Mouse (Mus musculus): Measurements from ENCODE around the gene Gyg. TPM values are rescaled to one million over a fixed set of nuclear protein-coding genes. Genes with fewer than 3 reads are reported as not detected.
"Not testable (repeated sequence)": the region's sequence is repeated elsewhere in the genome, so short reads cannot be mapped to it uniquely, and the experiment has no call there.

Gene Gyg
- total and polyA plus RNA-seq, 2 experiments from 2014 or later = 39.9 to 84.9 TPM

DNA sequence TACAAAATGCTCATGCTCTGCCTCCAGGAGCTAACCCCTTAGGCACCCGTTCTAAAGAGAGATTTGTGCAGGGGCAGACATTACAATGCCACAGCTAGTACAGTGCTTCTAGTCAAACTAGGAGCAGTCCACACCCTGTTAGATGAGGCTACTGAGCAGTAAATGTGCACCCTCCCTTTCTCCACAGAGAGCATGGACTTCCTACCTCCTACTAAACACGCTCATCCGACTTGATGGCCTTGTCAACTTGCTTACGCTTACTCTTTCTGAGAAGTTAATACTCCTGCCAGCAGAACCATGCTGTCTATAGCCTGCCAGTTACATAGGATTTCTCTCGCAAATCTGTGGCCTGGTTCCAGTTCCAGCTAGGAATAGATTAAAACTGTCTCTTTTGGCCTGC, 29.5 kb downstream of the Gyg start:
- Histone ChIP-seq H3K9me3 (ENCODE audit: low read length) (no peaks in the 10 kb centered on the region), H3K27me3 (ENCODE audit: insufficient read depth, low read length) (no peaks in the 10 kb centered on the region), H3K4me3 (ENCODE audit: low read length) (no peak overlapping the region), H3K4me2 (ENCODE audit: low read depth, low read length) (no peak overlapping the region), H3K4me1 (ENCODE audit: insufficient read depth, low read length) (no peaks in the 10 kb centered on the region), H3K36me3 (ENCODE audit: insufficient read depth, low read length) (peaks cover 5% of the 10 kb centered on the region; the same call in 1 of the 2 replicates), H3K27ac (no peak overlapping the region), H3K9ac (replicated peaks; ENCODE audit: low read length) (no peak overlapping the region)
- WGBS = 78% methylated on average over 5 of the region's 5 CpGs
- no peak for DNase-seq (ENCODE audit: low spot score)
- no peak for TF ChIP-seq CTCF (IDR thresholded peaks at IDR 0.05; ENCODE audit: low read depth)
- no peak for ATAC-seq

DNA sequence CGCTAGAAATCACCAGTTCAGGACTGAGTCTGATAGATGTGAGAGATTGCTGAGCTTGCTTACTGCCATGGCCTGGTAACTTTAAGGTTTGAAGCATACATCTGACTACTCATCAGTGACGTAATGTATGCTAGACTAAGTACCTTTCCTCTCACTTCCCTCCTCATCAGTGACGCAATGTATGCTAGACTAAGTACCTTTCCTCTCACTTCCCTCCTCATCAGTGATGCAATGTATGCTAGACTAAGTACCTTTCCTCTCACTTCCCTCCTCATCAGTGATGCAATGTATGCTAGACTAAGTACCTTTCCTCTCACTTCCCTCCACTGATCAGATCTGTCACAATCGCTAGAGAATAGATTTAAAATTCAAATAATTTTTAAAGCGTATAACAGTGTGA, 33.5 kb downstream of the Gyg start:
- not testable (repeated sequence) for ATAC-seq; DNase-seq (ENCODE audit: low spot score); H3K9me3 ChIP-seq (ENCODE audit: low read length); H3K4me2 ChIP-seq (ENCODE audit: low read depth, low read length); H3K27ac ChIP-seq; H3K4me3 ChIP-seq (ENCODE audit: low read length); H3K9ac ChIP-seq (replicated peaks; ENCODE audit: low read length); H3K27me3 ChIP-seq (ENCODE audit: insufficient read depth, low read length); H3K4me1 ChIP-seq (ENCODE audit: insufficient read depth, low read length); H3K36me3 ChIP-seq (ENCODE audit: insufficient read depth, low read length)
- 96% methylated on average over 5 of the region's 5 CpGs for WGBS

DNA sequence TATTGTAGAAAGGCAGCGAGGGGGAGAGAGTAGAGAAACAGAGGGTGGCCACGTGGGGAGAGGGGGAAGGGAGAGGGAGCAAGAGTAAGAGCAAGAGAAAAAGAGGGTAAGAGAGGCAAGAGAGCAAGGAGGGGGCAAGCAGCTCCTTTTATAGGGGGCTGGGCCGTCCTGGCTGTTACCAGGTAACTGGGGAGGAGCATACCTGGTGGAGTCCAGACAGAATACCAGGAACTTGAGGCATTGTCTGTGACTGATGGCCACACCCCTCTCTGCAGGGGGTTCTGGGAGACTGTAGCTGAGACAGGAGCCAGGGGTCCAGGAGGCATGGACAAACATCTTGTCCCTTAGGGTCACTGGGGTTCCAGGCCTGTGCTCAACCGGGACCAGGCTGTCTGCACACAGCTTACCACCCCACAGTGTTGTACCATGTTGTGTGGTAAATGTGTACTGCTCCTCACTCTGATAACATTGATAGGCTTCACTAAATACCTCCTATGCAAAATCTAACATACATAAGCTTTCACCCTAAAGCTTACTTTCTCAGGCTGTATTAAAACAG, 35.4 kb downstream of the Gyg start:
- Histone ChIP-seq H3K9ac (replicated peaks; ENCODE audit: low read length) (no peak overlapping the region), H3K36me3 (ENCODE audit: insufficient read depth, low read length) (peaks cover 5% of the 10 kb centered on the region; the same call in 1 of the 2 replicates), H3K27me3 (ENCODE audit: insufficient read depth, low read length) (no peaks in the 10 kb centered on the region), H3K4me3 (ENCODE audit: low read length) (no peak overlapping the region), H3K27ac (no peak overlapping the region), H3K4me2 (ENCODE audit: low read depth, low read length) (no peak overlapping the region), H3K4me1 (ENCODE audit: insufficient read depth, low read length) (no peaks in the 10 kb centered on the region), H3K9me3 (ENCODE audit: low read length) (no peaks in the 10 kb centered on the region)
- 44% methylated on average over 4 of the region's 4 CpGs for WGBS
- no peak for DNase-seq (ENCODE audit: low spot score)
- ATAC-seq = no peak
- TF ChIP-seq CTCF (IDR thresholded peaks at IDR 0.05; ENCODE audit: low read depth) = no peak

DNA sequence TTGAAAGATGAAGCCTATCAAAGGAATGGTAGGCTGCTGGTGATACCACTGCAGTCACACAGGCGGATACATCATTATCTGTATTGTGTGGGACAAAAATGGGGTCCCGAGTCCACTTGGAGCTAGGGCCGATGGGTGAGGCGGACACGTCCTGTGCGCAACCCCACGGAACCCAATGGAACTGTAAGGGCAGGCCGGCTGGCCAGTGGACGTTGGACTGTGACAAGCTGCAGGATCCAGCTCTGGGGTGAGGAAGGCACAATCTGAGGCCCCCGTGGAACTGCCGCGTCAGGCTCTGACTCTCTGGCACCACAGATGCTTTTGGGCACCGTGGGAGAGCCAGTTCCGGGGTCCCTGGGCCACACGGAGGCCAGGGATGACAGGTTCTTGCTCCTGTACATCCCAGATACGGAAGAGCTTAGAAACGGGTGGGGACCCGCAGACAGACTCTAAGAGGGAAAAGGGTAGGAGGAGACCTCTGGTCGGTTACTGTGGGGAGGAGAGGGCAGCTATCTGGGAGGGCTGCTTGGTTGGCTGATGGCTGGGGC, 36.0 kb downstream of the Gyg start:
- DNase-seq (ENCODE audit: low spot score) (no peak), ATAC-seq (0 out of 2 replicates have a peak, but pooled peaks have one; percentile 18)
- WGBS = 88% methylated on average over 19 of the region's 19 CpGs

DNA sequence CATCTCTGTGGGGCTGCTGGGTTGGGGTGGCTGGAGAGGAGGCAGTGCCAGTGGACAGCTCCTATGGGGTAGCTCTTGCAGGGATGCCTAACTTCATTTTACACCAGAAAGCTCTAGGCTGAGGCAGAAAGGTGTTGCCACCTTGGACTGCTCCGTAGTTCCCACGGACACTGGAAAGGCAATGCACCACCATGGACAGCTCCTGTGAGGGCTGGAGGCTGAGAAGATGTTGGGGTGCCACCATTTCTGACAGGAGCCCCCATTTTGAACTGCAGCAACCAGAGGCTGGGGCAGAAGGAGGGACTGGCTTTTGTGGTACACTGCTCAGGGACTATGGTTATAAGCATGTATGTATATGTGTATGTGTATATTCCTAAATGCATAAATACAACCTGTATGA, 43.2 kb downstream of the Gyg start:
- no peak overlapping the region for H3K4me2 ChIP-seq (ENCODE audit: low read depth, low read length)
- 100% methylated on average over 2 of the region's 2 CpGs for WGBS
- H3K27me3 ChIP-seq (ENCODE audit: insufficient read depth, low read length) = no peaks in the 10 kb centered on the region
- H3K4me3 ChIP-seq (ENCODE audit: low read length) = no peak overlapping the region
- no peaks in the 10 kb centered on the region for H3K4me1 ChIP-seq (ENCODE audit: insufficient read depth, low read length)
- no peak for DNase-seq (ENCODE audit: low spot score)
- H3K27ac ChIP-seq = no peak overlapping the region
- peaks cover 8% of the 10 kb centered on the region; the same call in 1 of the 2 replicates for H3K36me3 ChIP-seq (ENCODE audit: insufficient read depth, low read length)
- no peak overlapping the region for H3K9ac ChIP-seq (replicated peaks; ENCODE audit: low read length)
- ATAC-seq = no peak
- no peak for TF ChIP-seq CTCF (IDR thresholded peaks at IDR 0.05; ENCODE audit: low read depth)
- no peaks in the 10 kb centered on the region for H3K9me3 ChIP-seq (ENCODE audit: low read length)

More for the DNA sequence above, 36.0 kb downstream of the Gyg start:
- no peaks in the 10 kb centered on the region for H3K4me1 ChIP-seq (ENCODE audit: insufficient read depth, low read length)
- H3K4me3 ChIP-seq (ENCODE audit: low read length) = no peak overlapping the region
- H3K27ac ChIP-seq = no peak overlapping the region
- no peak overlapping the region for H3K9ac ChIP-seq (replicated peaks; ENCODE audit: low read length)
- H3K9me3 ChIP-seq (ENCODE audit: low read length) = no peaks in the 10 kb centered on the region
- no peak for TF ChIP-seq CTCF (IDR thresholded peaks at IDR 0.05; ENCODE audit: low read depth)
- no peak overlapping the region for H3K4me2 ChIP-seq (ENCODE audit: low read depth, low read length)
- no peaks in the 10 kb centered on the region for H3K27me3 ChIP-seq (ENCODE audit: insufficient read depth, low read length)
- peaks cover 5% of the 10 kb centered on the region; the same call in 1 of the 2 replicates for H3K36me3 ChIP-seq (ENCODE audit: insufficient read depth, low read length)

DNA sequence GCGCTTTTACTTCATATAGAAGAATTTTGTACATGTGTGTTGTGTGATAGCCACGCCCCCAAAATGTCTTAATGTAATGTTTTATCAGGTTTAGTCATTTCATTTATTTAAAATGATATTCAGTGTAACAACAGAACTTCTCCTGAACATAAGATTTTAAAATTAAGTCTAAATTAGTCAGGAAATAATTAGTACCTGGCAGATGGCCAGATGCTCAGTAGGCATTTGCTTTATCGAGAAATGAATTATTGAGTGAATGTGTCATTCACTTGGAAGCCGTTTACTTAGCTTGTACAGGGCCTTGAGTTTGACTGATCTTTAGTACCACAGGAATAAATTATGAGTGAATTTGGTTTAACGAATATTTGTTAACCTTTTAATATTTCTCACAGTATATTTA, 46.2 kb downstream of the Gyg start:
- Histone ChIP-seq H3K4me1 (ENCODE audit: insufficient read depth, low read length) (no peaks in the 10 kb centered on the region), H3K36me3 (ENCODE audit: insufficient read depth, low read length) (peaks cover 7% of the 10 kb centered on the region; the same call in 1 of the 2 replicates), H3K27ac (no peak overlapping the region), H3K4me3 (ENCODE audit: low read length) (no peak overlapping the region), H3K27me3 (ENCODE audit: insufficient read depth, low read length) (no peaks in the 10 kb centered on the region), H3K4me2 (ENCODE audit: low read depth, low read length) (no peak overlapping the region), H3K9me3 (ENCODE audit: low read length) (no peaks in the 10 kb centered on the region), H3K9ac (replicated peaks; ENCODE audit: low read length) (no peak overlapping the region)
- WGBS = 74% methylated on average over 5 of the region's 5 CpGs
- no peak for DNase-seq (ENCODE audit: low spot score)
- no peak for TF ChIP-seq CTCF (IDR thresholded peaks at IDR 0.05; ENCODE audit: low read depth)
- ATAC-seq = no peak

DNA sequence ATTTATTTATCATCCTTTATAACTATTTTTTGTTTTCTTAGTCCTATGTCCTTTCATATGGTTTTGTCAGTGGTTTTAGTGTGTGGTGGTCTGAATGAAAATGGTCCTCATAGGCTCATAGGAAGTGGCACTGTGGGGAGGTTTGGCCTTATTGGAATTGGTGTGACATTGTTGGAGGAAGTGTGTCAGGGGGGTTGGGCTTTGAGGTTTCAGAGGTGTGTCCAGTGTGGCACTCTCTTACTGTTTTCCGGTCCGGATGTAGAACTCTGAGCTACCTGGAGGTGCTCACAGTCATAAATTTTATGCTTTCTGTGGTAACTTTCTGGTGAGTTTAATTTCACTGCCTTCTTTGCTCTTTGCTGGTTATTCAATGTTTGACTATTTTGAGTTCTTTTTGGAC, 50.3 kb downstream of the Gyg start:
- ATAC-seq = no peak
- TF ChIP-seq CTCF (IDR thresholded peaks at IDR 0.05; ENCODE audit: low read depth) = no peak
- 94% methylated on average over 2 of the region's 2 CpGs for WGBS

More for the DNA sequence above, 50.3 kb downstream of the Gyg start:
- Histone ChIP-seq H3K4me3 (ENCODE audit: low read length) (no peak overlapping the region), H3K27ac (no peak overlapping the region), H3K4me1 (ENCODE audit: insufficient read depth, low read length) (no peaks in the 10 kb centered on the region), H3K36me3 (ENCODE audit: insufficient read depth, low read length) (no peaks in the 10 kb centered on the region), H3K9ac (replicated peaks; ENCODE audit: low read length) (no peak overlapping the region), H3K27me3 (ENCODE audit: insufficient read depth, low read length) (no peaks in the 10 kb centered on the region), H3K9me3 (ENCODE audit: low read length) (no peaks in the 10 kb centered on the region), H3K4me2 (ENCODE audit: low read depth, low read length) (no peak overlapping the region)
- DNase-seq (ENCODE audit: low spot score) = no peak

Data from hindbrain, postnatal 0 days (tissue).